Mouse (Mus musculus) thymus, postnatal 14 days (tissue): ENCODE measurements around the gene Dph2.

ENCODE experiments used
- DNase-seq: peaks from one replicate; pipeline ENCODE4 v3.0.0; 2021

Dph2 gene

GRCm38 (mm10) chr4:117891738-117892161 lies at the start of gene Dph2:
TSS of gene Dph2 (minus strand) at chr4:117892032.
- DNase-seq, result peak; percentile 82

DNA sequence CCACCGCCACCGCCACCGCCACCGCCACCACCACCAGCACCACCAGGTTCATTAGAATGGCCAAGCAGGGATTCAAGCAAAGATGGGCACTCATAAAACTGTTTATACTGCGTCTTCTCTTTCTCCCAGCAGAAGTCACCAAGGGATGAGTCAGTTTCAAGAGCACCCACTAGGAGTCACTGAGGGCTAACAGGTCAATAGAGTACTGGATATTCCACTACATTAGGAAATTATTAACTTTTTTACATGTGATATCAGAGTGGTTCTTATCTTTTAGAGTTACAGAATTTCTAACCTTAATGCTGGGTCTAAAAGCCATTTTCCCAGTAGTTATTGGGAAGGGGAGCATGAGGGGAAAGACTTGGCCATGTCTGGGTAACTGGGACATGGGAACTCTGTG lies 45.1 kb upstream of the Dph2 start:
- DNase-seq, result no peak

GRCm38 (mm10) chr4:117934081-117934480 lies 42.2 kb upstream of the Dph2 start:
- DNase-seq, result no peak

GRCm38 (mm10) chr4:117933248-117933647 lies 41.4 kb upstream of the Dph2 start:
- no peak for DNase-seq

DNA sequence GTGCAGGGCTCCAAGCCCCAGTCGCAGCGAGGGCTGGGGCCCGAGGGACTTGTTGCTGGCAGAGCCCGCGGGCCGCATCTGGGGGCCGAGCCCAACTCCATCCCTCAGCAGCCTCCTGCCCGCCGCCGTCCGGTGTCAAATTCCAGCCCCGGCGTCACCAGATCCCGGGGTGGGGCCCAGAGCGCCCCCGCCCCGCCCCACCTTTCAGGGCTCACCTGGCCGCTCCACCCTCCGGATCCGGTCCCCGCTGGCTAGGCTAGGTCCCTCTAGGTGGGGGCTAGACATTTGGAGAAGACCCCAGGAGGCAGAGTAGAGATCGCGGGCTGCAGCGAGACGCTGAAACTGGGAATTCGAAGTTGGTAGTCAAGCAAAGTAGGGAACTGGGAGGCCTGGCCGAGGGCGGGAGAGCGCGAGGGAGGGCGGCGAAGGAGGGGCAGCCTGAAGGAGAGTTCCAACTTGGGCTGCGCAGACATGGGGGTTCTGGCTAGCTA lies 37.6 kb upstream of the Dph2 start, which contains the start of gene Artn:
Gene Artn, minus strand, starts transcription at position 373 of the 491 bp plus-strand sequence.
- no peak for DNase-seq

DNA sequence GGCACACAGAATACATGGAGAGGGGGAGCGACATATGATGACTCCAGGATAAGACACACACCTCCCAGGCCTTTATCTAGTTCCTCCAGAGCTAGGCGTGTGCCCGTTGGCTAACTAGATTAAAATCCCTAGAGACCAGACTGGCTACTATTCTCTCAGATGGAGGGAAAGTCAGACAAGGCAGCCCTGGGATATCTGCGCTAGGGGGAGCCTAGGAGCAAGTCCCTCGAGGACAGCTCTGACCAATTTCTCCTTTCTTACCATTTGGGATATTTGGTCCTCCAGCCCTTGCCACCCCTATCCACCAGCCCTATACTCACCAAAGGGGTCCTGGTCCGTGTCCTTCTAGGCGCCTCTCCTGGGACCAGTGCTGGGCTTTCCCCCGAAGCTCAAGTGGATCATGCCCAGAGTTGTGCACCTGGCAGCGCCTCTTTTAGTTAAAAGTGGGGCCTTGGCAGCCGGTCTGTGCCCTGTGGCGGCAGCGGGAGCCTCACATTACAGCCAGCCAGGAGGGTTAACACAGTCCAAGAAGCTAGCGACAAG lies 36.9 kb upstream of the Dph2 start:
- peak; percentile 14 for DNase-seq

GRCm38 (mm10) chr4:117928234-117928633 lies 36.4 kb upstream of the Dph2 start:
- DNase-seq, result peak; percentile 36

- DNase-seq, result peak; percentile 41
These were observed 35.0 kb upstream of the Dph2 start for GRCm38 (mm10) chr4:117926545-117927482.

DNA sequence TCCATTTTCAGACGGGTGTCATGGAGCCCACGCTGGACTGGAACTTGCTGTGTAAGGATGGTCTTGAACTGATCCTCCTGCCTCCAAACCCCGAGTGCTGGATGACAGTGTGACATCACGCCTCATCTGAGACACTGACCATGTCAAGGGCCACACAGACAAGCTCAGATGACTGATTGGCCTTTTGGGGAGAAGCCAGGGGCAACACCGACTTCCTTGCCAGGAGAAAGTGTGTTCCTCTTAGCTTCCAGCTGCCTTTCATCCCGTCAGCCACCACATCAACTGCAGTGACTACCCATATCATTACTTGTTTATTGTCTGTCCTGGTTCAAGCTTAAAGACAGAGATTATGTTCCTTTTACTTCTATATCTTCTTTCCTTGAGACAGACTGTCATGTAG lies 33.1 kb upstream of the Dph2 start:
- DNase-seq, result no peak

GRCm38 (mm10) chr4:117923450-117923849 lies 31.6 kb upstream of the Dph2 start:
- no peak for DNase-seq

GRCm38 (mm10) chr4:117921358-117921757 lies 29.5 kb upstream of the Dph2 start:
- DNase-seq, result no peak

DNA sequence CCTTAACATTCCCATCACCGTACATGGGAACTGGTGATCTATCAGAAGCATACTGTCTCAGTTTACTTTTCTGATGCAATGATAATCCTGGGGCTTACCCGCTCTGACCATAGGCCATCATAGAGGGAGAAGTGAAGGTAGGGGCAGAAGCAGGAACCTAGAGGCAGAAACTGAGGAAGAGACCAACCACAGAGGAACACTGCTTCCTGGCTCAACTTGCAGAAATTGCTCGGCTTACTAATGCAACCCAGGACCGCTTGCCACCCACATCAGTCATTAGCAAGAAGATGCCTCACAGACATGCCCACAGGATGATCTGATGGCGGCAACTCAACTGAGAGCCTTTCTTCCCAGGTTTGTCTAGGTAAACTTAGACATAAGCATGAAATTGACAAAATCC lies 26.9 kb upstream of the Dph2 start:
- DNase-seq, result no peak

DNA sequence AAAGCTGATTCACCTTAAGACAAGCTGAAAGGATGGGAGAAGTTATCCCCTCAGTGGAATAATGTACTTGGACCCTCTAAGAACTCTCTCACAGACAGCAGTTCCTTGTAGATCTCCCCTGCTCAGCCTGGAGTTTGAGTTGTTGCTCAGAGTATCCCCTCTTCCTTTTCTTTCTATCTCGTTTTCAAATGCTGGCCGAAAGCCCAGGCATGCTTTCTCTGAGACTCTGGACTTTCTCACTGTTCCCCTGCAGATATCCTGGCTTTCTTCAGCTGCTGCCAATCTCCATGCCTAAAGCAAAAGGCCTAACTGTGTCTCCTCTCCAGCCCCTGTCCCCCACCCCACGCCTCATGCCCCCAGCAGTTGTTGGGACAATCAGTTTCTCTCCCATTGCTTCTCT lies 26.4 kb upstream of the Dph2 start:
- DNase-seq, result no peak

GRCm38 (mm10) chr4:117917847-117918246 lies 26.0 kb upstream of the Dph2 start:
- no peak for DNase-seq

DNA sequence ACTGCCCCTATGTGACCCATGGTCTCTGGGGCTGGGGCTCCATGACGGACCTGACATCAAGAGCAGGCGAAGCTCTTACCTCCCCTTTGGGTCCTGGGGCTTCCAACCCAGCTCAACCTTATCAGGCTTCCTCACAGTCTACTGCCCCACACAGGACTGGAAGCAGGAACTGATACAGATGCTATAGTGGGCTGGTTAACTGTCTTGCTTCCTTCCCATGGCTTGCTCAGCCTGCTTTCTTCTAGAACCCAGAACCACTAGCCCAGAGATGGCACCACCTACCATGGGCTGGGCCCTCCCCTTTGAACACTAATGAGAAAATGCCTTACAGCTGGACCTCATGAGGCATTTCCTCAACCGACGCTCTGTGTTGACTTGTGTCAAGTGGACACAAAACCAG lies 25.6 kb upstream of the Dph2 start:
- DNase-seq, result no peak

GRCm38 (mm10) chr4:117916386-117916785 lies 24.6 kb upstream of the Dph2 start:
- no peak for DNase-seq

GRCm38 (mm10) chr4:117915489-117916105 lies 23.8 kb upstream of the Dph2 start:
- peak; percentile 39 for DNase-seq

DNA sequence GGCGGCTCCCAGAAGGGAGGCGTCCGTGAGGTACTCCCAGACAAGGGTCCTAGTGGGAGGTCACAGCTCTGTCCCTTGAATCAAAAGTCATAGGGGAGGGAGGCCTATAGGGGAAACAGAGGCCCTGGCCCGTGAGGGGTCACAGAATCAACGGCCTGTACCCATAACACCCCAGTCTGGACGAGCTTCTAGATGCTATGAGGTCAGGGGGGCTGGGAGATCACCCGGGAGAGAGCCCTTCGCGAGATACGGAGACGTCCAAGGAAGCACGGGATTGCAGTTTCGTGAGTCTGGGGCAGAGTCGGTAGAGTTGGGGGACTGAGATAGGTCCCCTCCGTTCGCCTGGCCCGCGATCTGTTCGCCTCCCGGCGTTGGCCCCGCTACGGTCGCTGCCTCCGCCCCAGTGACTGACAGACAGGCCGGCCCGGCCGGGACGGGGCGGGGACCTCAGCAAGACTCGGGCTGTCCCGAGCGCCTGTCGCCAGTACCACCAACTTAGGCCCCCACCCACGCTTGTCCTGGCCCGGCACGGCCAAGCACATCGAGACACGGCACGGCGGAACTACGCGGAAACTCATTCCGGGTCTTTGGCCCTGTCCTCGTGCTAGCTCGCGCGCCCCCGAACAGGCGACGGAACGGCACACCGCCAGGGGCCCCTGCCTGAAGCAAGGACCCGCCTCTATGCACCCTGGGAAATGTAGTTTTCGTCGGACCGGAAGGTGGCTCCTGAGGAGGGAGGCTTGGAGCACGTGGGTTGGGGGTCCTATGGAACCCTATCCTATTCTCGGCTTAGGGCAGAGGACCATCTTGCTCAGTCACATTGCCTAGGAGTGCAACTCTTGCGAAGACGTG lies 23.0 kb upstream of the Dph2 start, which contains the start of gene Ipo13:
Gene Ipo13, minus strand, starts transcription at position 409 of the 852 bp plus-strand sequence.
- peak; percentile 95 for DNase-seq

GRCm38 (mm10) chr4:117914031-117914430 lies 22.2 kb upstream of the Dph2 start:
- no peak for DNase-seq

DNA sequence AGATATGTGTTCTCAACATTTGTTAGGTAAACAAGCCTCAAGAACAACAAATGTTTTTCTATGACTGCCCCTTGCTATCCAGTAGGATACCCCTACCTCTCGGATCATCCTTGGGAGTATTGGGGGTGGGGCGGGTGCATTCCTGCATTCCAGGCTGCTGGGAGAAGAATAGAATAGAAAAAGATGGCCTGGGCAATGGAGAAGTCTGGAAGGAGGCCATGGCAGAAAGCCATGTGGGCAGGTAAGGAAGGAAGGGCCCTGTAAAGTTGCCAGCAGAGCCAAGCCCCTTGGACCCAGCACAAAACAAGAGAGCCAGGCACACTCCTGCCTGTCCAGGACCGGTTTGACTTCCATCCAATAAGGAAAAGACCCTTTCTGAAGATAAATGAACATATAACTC lies 21.6 kb upstream of the Dph2 start:
- no peak for DNase-seq

DNA sequence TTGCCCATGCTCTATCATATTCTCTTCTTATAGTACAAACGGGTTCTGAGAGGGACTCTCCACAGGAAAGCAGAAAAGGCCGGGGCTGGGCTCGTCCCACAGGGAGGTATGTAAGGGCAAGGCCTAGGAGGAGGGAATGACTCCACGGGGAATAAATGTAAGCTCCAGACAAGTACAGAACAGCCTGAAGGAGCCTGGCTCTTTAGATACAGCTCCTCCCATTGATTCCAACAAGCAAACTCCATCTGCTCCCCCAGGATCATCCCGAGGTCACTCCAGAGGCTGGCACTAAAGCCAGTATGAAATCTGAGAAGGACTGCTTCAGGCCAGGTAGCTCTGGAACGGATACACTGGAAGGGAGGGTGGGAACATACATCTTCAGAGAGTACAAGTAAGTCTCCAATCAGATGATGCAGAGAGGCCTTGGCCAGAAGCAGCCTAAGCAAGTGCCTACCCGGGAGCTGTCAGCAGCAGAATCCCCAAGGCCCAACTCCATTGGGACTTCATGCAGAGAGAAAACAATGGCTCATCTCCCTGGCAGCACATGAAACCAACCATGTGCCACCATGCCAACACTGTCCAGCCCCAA lies 20.9 kb upstream of the Dph2 start:
- DNase-seq, result no peak

DNA sequence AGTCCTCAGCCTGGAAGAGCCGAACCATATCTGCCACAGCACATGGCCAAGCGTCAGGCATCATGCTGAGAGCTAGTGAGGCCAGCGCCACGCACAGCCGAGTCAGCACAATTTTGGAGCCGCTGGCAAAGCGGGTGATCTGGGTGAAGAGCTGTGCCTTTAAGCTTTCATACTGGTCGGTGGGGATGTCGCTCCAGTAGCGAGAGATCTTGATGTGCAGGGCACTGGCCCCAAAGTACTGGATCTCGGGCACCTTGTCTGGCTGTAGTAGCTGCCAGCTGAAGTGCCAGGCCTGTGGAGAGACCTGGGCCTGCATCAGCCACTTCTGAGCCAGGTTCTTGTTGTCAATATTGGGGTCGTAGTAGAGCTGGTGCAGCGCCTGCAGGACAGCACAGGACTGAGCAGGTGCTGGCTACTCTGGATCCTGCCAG lies 20.3 kb upstream of the Dph2 start:
- no peak for DNase-seq
